Mouse (Mus musculus) 416B (cell line): ENCODE measurements around the gene Rnf13.
A peak's percentile ranks its signal among the peaks of the same experiment; 100 is the strongest.
"Not testable (repeated sequence)": the region's sequence is repeated elsewhere in the genome, so short reads cannot be mapped to it uniquely, and the experiment has no call there.

Source experiments
- DNase-seq: peaks from one replicate; pipeline ENCODE4 v3.0.0; 2011; ENCODE audit warnings: low read depth

Gene Rnf13

GRCm38 (mm10) chr3:57735511-57736370 is at the start of gene Rnf13:
Gene Rnf13 (plus strand): TSS chr3:57736062.
- peak; percentile 97 for DNase-seq

DNA sequence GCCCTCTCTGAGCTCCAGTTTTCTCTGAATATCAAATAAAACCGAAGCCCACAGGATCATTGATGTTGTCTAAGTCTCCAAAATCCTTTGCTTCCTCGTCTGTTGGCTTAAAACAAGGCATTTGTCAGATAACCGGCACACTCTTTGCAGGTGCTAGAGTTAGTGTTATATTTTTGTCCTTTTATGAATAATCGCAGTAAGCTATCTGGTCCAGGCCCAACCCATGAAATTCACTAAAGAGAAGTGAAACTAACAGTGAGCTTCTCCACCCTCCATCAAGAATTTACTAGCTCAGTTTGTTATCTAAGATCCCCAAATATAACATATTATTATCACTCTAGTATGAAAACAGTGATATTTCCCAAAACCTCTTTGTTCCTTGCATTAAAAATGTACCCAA is 44.1 kb upstream of the Rnf13 start:
- DNase-seq: no peak

- no peak for DNase-seq
Measured at GRCm38 (mm10) chr3:57692719-57693118, 43.1 kb upstream of the Rnf13 start, which contains the start of gene Ankub1. Gene Ankub1 (minus strand): TSS chr3:57692799.

DNA sequence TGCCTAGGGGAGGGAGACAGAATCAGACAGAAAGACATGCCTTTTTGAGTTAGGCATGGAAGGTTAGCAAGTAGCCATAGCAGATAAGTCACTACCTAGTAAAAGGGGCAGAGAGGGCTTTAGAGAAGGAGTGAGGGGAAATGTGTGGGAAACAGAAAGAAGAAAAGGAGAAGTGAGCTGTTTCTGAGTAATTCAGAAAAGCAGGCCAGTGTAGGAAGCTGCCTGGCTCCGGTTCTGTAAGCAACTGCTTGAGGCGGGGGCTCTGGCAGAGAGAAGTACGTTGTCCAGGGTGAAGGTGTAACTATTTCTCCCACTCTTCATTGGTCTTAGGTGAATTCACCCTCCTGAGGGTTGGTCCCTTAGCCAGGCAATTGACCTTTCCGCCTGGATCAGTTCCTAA is 39.6 kb upstream of the Rnf13 start:
- DNase-seq: no peak

DNA sequence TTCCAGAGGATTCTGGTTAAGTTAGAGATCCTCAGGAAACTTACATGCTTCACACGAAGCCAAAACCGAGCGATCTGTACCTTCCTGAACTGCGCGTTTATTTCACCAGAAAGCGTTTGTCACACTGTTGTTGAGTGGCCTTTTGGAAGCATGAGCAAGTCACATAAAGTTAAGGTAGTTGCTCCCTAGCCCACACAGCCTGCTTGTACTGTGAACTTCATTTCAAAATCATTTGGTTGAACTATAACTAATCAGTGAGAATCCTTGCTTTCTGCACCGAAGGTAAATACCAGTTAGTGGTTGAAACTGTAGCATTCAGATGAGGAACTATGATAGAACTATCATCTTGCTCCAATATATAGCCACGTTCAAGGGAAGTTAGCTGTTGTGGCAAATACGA is 39.1 kb upstream of the Rnf13 start:
- no peak for DNase-seq

GRCm38 (mm10) chr3:57714151-57714550 is 21.7 kb upstream of the Rnf13 start:
- no peak for DNase-seq

DNA sequence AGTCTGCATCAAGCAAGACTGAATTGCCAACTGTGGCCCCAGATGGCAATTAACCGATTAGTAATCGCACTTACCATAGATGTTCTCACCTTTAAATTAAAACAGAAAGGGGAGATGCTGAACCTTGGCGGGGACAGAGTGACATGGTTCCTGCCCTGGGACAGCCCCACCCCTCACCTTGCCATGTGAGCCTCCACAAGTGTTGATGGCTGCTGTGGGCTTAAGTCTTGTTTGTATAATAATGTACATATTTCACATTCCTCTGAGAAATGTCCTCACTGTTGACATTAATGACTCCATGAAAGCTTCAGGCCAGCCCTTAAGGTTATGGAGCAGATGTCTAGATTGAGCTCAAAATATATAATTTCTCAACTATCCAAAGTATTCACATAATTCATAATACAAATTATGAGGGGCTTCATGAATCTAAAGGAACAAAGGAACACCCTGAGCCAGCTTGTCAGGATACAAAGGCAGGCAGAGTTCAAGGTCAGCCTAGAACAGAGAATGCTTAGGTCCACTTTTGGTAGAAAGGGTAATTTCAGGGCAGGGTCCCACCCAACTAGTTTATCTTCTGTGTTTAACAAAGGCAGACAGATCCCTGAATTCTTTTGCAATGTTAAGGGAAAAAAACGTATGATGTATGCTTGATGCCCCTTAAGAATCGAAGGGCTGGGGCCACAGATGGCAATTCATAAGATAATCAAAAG is 3.5 kb upstream of the Rnf13 start:
- DNase-seq: no peak

DNA sequence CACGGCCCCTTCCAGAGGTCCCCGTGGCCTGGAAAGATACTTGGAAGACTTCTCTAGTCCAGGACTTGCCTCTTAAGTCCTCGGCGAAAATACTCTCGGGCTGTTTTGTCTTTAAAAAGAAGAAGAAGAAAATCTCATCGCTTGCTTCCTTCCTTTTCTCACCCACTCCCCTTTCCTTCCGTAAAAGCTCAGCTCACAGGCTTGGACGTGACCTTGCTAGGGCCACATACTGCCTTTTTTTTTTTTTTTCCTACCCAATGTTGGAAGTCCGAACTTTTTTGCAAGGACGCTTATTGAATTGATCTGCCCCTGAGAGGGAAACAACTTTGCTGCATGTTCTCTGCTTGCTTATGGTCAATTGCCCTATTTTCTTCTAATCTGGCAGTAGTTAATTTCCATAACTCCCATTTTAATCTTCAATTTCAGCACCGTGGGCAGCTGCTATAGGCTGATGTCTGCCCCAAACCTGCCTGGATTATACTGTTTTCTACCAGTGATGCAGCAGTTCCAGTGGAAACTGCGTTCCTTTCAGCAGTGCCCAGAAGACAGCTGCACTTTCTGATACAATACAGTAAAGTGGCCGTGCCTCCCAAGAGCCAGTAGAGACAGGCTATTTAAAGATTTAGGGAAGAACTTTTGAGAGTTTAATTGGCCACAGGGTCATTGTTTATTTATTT is 695 bp downstream of the Rnf13 start:
- peak; percentile 76 for DNase-seq

- peak; percentile 73 for DNase-seq
Measured at GRCm38 (mm10) chr3:57739830-57740229, 4.0 kb downstream of the Rnf13 start.

- DNase-seq: no peak
Measured at GRCm38 (mm10) chr3:57748576-57749267, 12.9 kb downstream of the Rnf13 start.

- no peak for DNase-seq
Measured at GRCm38 (mm10) chr3:57776915-57777314, 41.1 kb downstream of the Rnf13 start.

GRCm38 (mm10) chr3:57788472-57788871 is 52.6 kb downstream of the Rnf13 start:
- DNase-seq: no peak

DNA sequence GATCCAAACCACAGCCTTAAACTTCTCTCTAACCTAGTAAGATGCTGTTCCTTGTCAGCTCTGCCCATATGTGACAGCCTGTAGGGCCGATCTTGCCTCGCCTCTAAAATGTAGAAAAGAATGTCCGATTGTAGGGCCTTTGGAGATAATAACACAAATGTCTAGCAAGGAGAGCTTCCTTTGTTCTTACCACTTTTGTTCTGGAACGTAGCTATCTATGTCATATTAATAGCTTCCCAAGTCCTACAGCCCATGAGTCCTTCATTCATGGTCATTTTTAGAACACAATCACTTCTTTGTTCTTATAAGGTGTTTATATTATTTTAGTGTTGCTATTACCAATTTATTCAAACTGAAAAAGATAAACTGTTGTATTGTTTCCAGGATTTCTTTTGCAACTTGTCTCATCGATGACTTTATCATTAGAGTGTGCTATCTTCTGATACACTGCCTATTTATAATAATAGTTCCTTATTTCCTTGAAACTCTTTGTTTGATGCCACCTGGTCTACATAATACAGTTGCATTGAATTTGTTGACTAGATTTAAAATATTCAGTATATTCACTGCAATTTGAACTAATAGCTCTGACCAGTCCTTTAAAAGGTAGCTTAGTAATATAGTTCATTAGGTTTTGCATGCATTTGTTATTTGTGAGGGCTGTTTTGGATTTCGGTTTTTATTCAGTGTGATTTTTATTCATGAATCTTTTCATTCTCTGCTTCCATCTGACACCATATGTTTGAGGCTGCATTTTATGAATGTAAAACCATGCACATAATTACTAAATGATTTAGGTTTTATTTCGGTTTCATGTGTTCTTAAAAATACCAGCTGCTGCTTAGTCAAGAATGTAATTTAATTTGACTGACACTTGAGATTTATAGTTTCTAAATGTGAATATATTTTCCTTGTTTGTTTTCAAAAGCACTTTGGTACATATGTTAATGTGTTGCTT is 53.4 kb downstream of the Rnf13 start:
- DNase-seq: no peak

- DNase-seq: no peak
Measured at GRCm38 (mm10) chr3:57791104-57791503, 55.2 kb downstream of the Rnf13 start.

DNA sequence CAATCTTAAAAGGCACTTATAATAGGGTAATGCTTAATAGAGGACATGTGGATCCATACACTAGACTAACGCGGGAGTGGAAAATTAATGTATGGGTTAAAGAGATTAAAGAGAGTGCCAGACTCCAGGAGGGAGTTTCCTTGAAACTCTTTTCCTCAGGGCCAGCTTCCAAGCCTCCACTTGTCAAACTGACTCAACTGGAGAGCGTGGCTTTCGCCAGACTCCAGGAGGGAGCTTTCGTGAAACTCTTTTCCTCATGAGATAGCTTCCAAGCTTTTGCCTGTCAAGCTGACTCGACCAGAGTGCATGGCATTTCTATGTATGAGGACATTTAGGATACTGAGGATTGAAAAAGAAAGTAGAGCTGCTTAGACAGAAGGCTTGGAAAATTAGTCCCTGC is 59.2 kb downstream of the Rnf13 start:
- DNase-seq: not testable (repeated sequence)

DNA sequence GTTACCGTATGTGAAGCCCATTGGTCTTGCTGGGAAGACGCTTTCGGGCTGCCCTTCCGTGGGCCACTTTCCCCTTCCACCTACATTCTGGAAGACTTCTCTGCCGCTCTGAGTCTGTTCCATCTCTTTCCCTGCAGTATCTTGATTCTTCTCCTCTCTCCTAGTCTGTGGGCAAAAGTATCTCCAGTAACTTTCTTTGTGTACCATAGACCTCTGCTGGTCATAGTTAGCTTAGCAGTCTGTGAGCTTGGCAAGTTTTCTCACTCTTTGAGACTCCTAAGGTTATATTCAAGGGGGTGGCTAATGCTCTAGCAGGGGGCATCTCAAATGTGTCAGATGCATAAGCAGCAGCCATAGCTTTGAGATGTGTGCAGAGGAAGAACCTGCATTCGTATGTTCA is 79.6 kb downstream of the Rnf13 start:
- peak; percentile 53 for DNase-seq

- DNase-seq: no peak
Measured at GRCm38 (mm10) chr3:57825866-57826265, 90.0 kb downstream of the Rnf13 start.

GRCm38 (mm10) chr3:57833585-57833984 is 97.7 kb downstream of the Rnf13 start:
- peak; percentile 53 for DNase-seq

GRCm38 (mm10) chr3:57836911-57837310 is 101.0 kb downstream of the Rnf13 start:
- DNase-seq: no peak

DNA sequence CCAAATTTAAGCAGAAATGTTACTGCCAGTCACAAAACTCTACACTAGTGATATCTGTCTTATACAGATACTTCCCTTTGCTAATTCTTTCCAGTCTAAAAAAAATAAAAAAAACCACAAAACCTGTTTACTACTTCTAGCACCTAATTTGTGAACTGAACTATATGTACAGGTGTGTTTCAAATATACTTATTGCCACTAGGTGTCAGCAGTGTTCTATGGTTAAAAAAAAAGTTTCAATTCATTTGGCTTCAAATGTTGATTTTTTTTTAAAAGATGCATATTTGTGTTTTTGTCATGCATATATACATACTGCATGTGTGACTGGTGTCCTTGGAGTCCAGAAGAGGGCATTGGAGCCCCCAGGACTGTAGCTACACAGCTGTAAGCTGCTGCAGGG is 107.9 kb downstream of the Rnf13 start:
- DNase-seq: peak; percentile 54
